Mouse (Mus musculus): ENCODE results near the gene Abr. TPM values are rescaled to one million over a fixed set of nuclear protein-coding genes. Genes with fewer than 3 reads are reported as not detected.
A peak's percentile ranks its signal among the peaks of the same experiment; 100 is the strongest.

The Abr gene
- total and polyA plus RNA-seq, 2 experiments from 2014 or later, result 102 to 243 TPM

GRCm38 (mm10) chr11:76645955-76646354, 23.8 kb upstream of the Abr start:
- Histone ChIP-seq H3K4me3 (ENCODE audit: low read depth, low read length) (peak overlapping the region; percentile 27), H3K9me3 (ENCODE audit: low read length) (no peaks in the 10 kb centered on the region), H3K36me3 (ENCODE audit: insufficient read depth, low read length) (no peaks in the 10 kb centered on the region), H3K27me3 (ENCODE audit: insufficient read depth, low read length) (no peaks in the 10 kb centered on the region), H3K27ac (ENCODE audit: low read depth, low read length) (0 out of 2 replicates have a peak overlapping the region, but pooled peaks have one; percentile 38), H3K9ac (replicated peaks; ENCODE audit: low read length, poor library complexity, severe bottlenecking) (0 out of 2 replicates have a peak overlapping the region, but pooled peaks have one; percentile 36), H3K4me1 (ENCODE audit: insufficient read depth, low read length) (no peaks in the 10 kb centered on the region), H3K4me2 (ENCODE audit: low read depth, low read length, poor library complexity, severe bottlenecking) (peak overlapping the region; percentile 54)
- peak; percentile 75 for ATAC-seq (ENCODE audit: low FRiP score)
- peak; percentile 95 for DNase-seq (ENCODE audit: low spot score)
- peak; percentile 97 for TF ChIP-seq CTCF (IDR thresholded peaks at IDR 0.05)
- WGBS, result under 1% methylated on average over 19 of the region's 19 CpGs

- no peaks in the 10 kb centered on the region for H3K36me3 ChIP-seq (ENCODE audit: insufficient read depth, low read length)
- no peaks in the 10 kb centered on the region for H3K27me3 ChIP-seq (ENCODE audit: insufficient read depth, low read length)
- no peaks in the 10 kb centered on the region for H3K9me3 ChIP-seq (ENCODE audit: low read length)
- H3K4me3 ChIP-seq (ENCODE audit: low read depth, low read length), result no peak overlapping the region
- no peak overlapping the region for H3K4me2 ChIP-seq (ENCODE audit: low read depth, low read length, poor library complexity, severe bottlenecking)
- no peaks in the 10 kb centered on the region for H3K4me1 ChIP-seq (ENCODE audit: insufficient read depth, low read length)
- H3K27ac ChIP-seq (ENCODE audit: low read depth, low read length), result no peak overlapping the region
- no peak for TF ChIP-seq CTCF (IDR thresholded peaks at IDR 0.05)
- no peak overlapping the region for H3K9ac ChIP-seq (replicated peaks; ENCODE audit: low read length, poor library complexity, severe bottlenecking)
- ATAC-seq (ENCODE audit: low FRiP score), result no peak
- DNase-seq (ENCODE audit: low spot score), result no peak
- 69% methylated on average over 9 of the region's 9 CpGs for WGBS
Observed at GRCm38 (mm10) chr11:76645036-76645435, 22.9 kb upstream of the Abr start.

- peak; percentile 48 for DNase-seq (ENCODE audit: low spot score)
- no peaks in the 10 kb centered on the region for H3K4me1 ChIP-seq (ENCODE audit: insufficient read depth, low read length)
- ATAC-seq (ENCODE audit: low FRiP score), result no peak
- no peak overlapping the region for H3K27ac ChIP-seq (ENCODE audit: low read depth, low read length)
- H3K9ac ChIP-seq (replicated peaks; ENCODE audit: low read length, poor library complexity, severe bottlenecking), result no peak overlapping the region
- H3K36me3 ChIP-seq (ENCODE audit: insufficient read depth, low read length), result no peaks in the 10 kb centered on the region
- TF ChIP-seq CTCF (IDR thresholded peaks at IDR 0.05), result no peak
- H3K27me3 ChIP-seq (ENCODE audit: insufficient read depth, low read length), result no peaks in the 10 kb centered on the region
- H3K4me3 ChIP-seq (ENCODE audit: low read depth, low read length), result no peak overlapping the region
- WGBS, result 35% methylated on average over 6 of the region's 6 CpGs
- H3K9me3 ChIP-seq (ENCODE audit: low read length), result no peaks in the 10 kb centered on the region
- no peak overlapping the region for H3K4me2 ChIP-seq (ENCODE audit: low read depth, low read length, poor library complexity, severe bottlenecking)
Observed at GRCm38 (mm10) chr11:76644257-76644656, 22.1 kb upstream of the Abr start.

GRCm38 (mm10) chr11:76640231-76640630, 18.1 kb upstream of the Abr start:
- H3K4me1 ChIP-seq (ENCODE audit: insufficient read depth, low read length), result no peaks in the 10 kb centered on the region
- no peak overlapping the region for H3K4me3 ChIP-seq (ENCODE audit: low read depth, low read length)
- H3K36me3 ChIP-seq (ENCODE audit: insufficient read depth, low read length), result no peaks in the 10 kb centered on the region
- ATAC-seq (ENCODE audit: low FRiP score) (no peak), DNase-seq (ENCODE audit: low spot score) (no peak)
- no peaks in the 10 kb centered on the region for H3K27me3 ChIP-seq (ENCODE audit: insufficient read depth, low read length)
- no peaks in the 10 kb centered on the region for H3K9me3 ChIP-seq (ENCODE audit: low read length)
- H3K4me2 ChIP-seq (ENCODE audit: low read depth, low read length, poor library complexity, severe bottlenecking), result no peak overlapping the region
- no peak overlapping the region for H3K27ac ChIP-seq (ENCODE audit: low read depth, low read length)
- WGBS, result 73% methylated on average over 4 of the region's 4 CpGs
- TF ChIP-seq CTCF (IDR thresholded peaks at IDR 0.05), result no peak
- H3K9ac ChIP-seq (replicated peaks; ENCODE audit: low read length, poor library complexity, severe bottlenecking), result no peak overlapping the region

GRCm38 (mm10) chr11:76639269-76639985, 17.3 kb upstream of the Abr start:
- Histone ChIP-seq H3K9me3 (ENCODE audit: low read length) (no peaks in the 10 kb centered on the region), H3K36me3 (ENCODE audit: insufficient read depth, low read length) (no peaks in the 10 kb centered on the region), H3K4me1 (ENCODE audit: insufficient read depth, low read length) (no peaks in the 10 kb centered on the region), H3K27me3 (ENCODE audit: insufficient read depth, low read length) (no peaks in the 10 kb centered on the region), H3K9ac (replicated peaks; ENCODE audit: low read length, poor library complexity, severe bottlenecking) (no peak overlapping the region), H3K27ac (ENCODE audit: low read depth, low read length) (no peak overlapping the region), H3K4me2 (ENCODE audit: low read depth, low read length, poor library complexity, severe bottlenecking) (no peak overlapping the region), H3K4me3 (ENCODE audit: low read depth, low read length) (no peak overlapping the region)
- 75% methylated on average over 17 of the region's 17 CpGs for WGBS
- peak; percentile 67 for DNase-seq (ENCODE audit: low spot score)
- ATAC-seq (ENCODE audit: low FRiP score), result no peak
- no peak for TF ChIP-seq CTCF (IDR thresholded peaks at IDR 0.05)

- ATAC-seq (ENCODE audit: low FRiP score), result no peak
- no peak for TF ChIP-seq CTCF (IDR thresholded peaks at IDR 0.05)
- WGBS, result 83% methylated on average over 5 of the region's 5 CpGs
Observed at GRCm38 (mm10) chr11:76630487-76630886, 8.4 kb upstream of the Abr start.

More at GRCm38 (mm10) chr11:76630487-76630886, 8.4 kb upstream of the Abr start:
- Histone ChIP-seq H3K4me2 (ENCODE audit: low read depth, low read length, poor library complexity, severe bottlenecking) (no peak overlapping the region), H3K9me3 (ENCODE audit: low read length) (no peaks in the 10 kb centered on the region), H3K9ac (replicated peaks; ENCODE audit: low read length, poor library complexity, severe bottlenecking) (no peak overlapping the region), H3K27me3 (ENCODE audit: insufficient read depth, low read length) (no peaks in the 10 kb centered on the region), H3K27ac (ENCODE audit: low read depth, low read length) (no peak overlapping the region), H3K4me3 (ENCODE audit: low read depth, low read length) (no peak overlapping the region), H3K36me3 (ENCODE audit: insufficient read depth, low read length) (no peaks in the 10 kb centered on the region), H3K4me1 (ENCODE audit: insufficient read depth, low read length) (no peaks in the 10 kb centered on the region)
- no peak for DNase-seq (ENCODE audit: low spot score)

Data from midbrain, postnatal 0 days (tissue).